ENCODE assay signal across 8 mouse cellular contexts in the genomic region with DNA sequence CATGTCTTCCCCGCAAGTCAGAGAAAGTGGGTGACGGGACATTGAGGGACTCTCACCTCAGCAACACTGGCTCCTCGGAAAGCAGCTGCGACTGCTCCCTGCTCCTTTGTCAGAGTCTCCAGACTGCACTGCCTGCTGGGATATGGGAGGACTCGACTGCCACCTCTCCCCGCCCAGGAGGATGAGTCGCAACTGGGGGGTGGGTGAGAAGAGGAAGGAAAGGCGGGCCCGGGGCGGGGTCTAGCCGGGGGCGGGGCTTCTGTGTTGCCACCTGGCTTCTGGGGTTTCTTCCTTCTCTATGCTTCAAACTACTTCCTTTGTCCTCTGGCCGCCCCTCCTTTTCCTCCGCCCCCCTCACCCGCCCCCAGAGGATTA. TPM values are rescaled to one million over a fixed set of nuclear protein-coding genes. Genes with fewer than 3 reads are reported as not detected.
A peak's percentile ranks its signal among the peaks of the same experiment; 100 is the strongest.
DNase-seq lines count a peak whose midpoint lies in the region; ATAC-seq and TF ChIP-seq lines count a peak whose summit lies in the region.

Mospd1 (minus strand) TSS at position 137 of the 375 bp plus-strand sequence.

- no peaks in the 10 kb centered on the region for H3K4me1 ChIP-seq in cortical plate, adult 2 months (ENCODE audit: control insufficient read depth, insufficient read depth, low read length)

- TF ChIP-seq POLR2A in cortical plate, adult 2 months (IDR thresholded peaks at IDR 0.05; ENCODE audit: extremely low read depth, insufficient read depth, low read length): peak; percentile 93

- peak within 1 kb of the TSS; percentile 92 for H3K4me3 ChIP-seq in cortical plate, adult 2 months (ENCODE audit: insufficient read depth, low read length)

- peak; percentile 90 for DNase-seq in gastrocnemius, postnatal 14 days
- peak; percentile 69 to 93 for DNase-seq in left cerebral cortex, postnatal 10 days (ENCODE audit: extremely low spot score in 1 of 2, low spot score in 2 of 2)
- DNase-seq in right cerebral cortex, postnatal 25 days: peak; percentile 76
- DNase-seq in urinary bladder, postnatal 4 days (ENCODE audit: low spot score in 2 of 2): peak; percentile 82 to 88

- peak; percentile 87 for ATAC-seq in activated CD4-positive, CD25-positive, alpha-beta regulatory T cell, adult 4 months
- ATAC-seq in inflammation-experienced regulatory T-cells, adult 6 months: peak; percentile 87
- ATAC-seq in megakaryocyte-erythroid progenitor cell, adult 5-6 weeks (replicated peaks; ENCODE audit: low FRiP score, low TSS enrichment, poor library complexity, severe bottlenecking): peak; percentile 96

- TF ChIP-seq CTCF in cortical plate, adult 2 months (IDR thresholded peaks at IDR 0.05; ENCODE audit: extremely low read depth, insufficient read depth, low read length): no peak

- intact Hi-C loops in gastrocnemius, postnatal 14 days (cut with DNase I; ENCODE audit: low total_unique reads): no loop called here
- intact Hi-C loops in left cerebral cortex, postnatal 10 days (cut with DNase I): no loop called here

- peak within 1 kb of the TSS; percentile 80; the same call in 1 of the 2 replicates for H3K27ac ChIP-seq in cortical plate, adult 2 months (ENCODE audit: insufficient read depth, low read length)

RNA-seq across cellular contexts. Expression of gene Mospd1, which starts in this region (rescaled TPM):
- 10 to 100 TPM; 19.6 to 26.6 TPM for polyA plus RNA-seq in activated CD4-positive, CD25-positive, alpha-beta regulatory T cell, adult 4 months (2017; shearing (Covaris generic))
- polyA plus RNA-seq in cortical plate, adult 2 months (2012; rRNA removed): 10.7 and 11.7 TPM in 2 replicates
- 10 to 100 TPM; 29.0 to 37.0 TPM for total RNA-seq in gastrocnemius, postnatal 14 days (2021)
- 10 to 100 TPM; 20.2 to 28.7 (median 21.0) TPM for polyA plus RNA-seq in inflammation-experienced regulatory T-cells, adult 6 months (2017; shearing (Covaris generic))
- total RNA-seq in left cerebral cortex, postnatal 10 days (2021): 10 to 100 TPM; 15.5 to 15.6 TPM
- 24.8 and 31.4 TPM in 2 replicates for total RNA-seq in megakaryocyte-erythroid progenitor cell, adult 5-6 weeks (2014; fragmentation: Nextera tagmentation)
- 25.8 and 38.5 TPM in 2 replicates for total RNA-seq in megakaryocyte-erythroid progenitor cell, adult 5-6 weeks (2017)

Comparison
In these comparisons a context has a peak if more than half of its experiments do, and no peak if none do; other contexts are left out.
1. Peak in every context shown above with its lines: DNase-seq, ATAC-seq, H3K4me3 ChIP-seq and H3K27ac ChIP-seq.